Mouse (Mus musculus) right cerebral cortex, adult 18-20 months (tissue): ENCODE data around the gene St8sia1.

ENCODE experiments used
- DNase-seq: peaks from one replicate; pipeline ENCODE4 v3.0.0; 2022; ENCODE audit warnings: mixed read lengths

Gene St8sia1

GRCm38 (mm10) chr6:142859946-142860345, 104.3 kb downstream of the St8sia1 start:
- no peak for DNase-seq

GRCm38 (mm10) chr6:142858937-142859336, 105.3 kb downstream of the St8sia1 start:
- no peak for DNase-seq

- no peak for DNase-seq
These were observed 107.9 kb downstream of the St8sia1 start for GRCm38 (mm10) chr6:142856258-142856874.

- no peak for DNase-seq
These were observed 108.5 kb downstream of the St8sia1 start for GRCm38 (mm10) chr6:142855761-142856160.

- DNase-seq = peak; percentile 38
These were observed 111.6 kb downstream of the St8sia1 start for GRCm38 (mm10) chr6:142852419-142853377.

- DNase-seq = peak; percentile 58
These were observed 113.8 kb downstream of the St8sia1 start for GRCm38 (mm10) chr6:142850436-142850835.

- DNase-seq = no peak
These were observed 114.9 kb downstream of the St8sia1 start for GRCm38 (mm10) chr6:142849326-142849725.

GRCm38 (mm10) chr6:142847914-142848674, 116.2 kb downstream of the St8sia1 start:
- DNase-seq = no peak

GRCm38 (mm10) chr6:142846855-142847254, 117.4 kb downstream of the St8sia1 start:
- no peak for DNase-seq

GRCm38 (mm10) chr6:142845066-142845465, 119.2 kb downstream of the St8sia1 start:
- no peak for DNase-seq

GRCm38 (mm10) chr6:142844061-142844460, 120.2 kb downstream of the St8sia1 start:
- no peak for DNase-seq

- DNase-seq = no peak
These were observed 125.8 kb downstream of the St8sia1 start for GRCm38 (mm10) chr6:142838501-142838900.

GRCm38 (mm10) chr6:142837326-142837725, 126.9 kb downstream of the St8sia1 start:
- DNase-seq = no peak

GRCm38 (mm10) chr6:142835726-142836125, 128.5 kb downstream of the St8sia1 start:
- no peak for DNase-seq

GRCm38 (mm10) chr6:142834911-142835310, 129.3 kb downstream of the St8sia1 start:
- no peak for DNase-seq

GRCm38 (mm10) chr6:142831706-142832105, 132.5 kb downstream of the St8sia1 start:
- DNase-seq = no peak

GRCm38 (mm10) chr6:142831243-142831642, 133.0 kb downstream of the St8sia1 start:
- DNase-seq = no peak

GRCm38 (mm10) chr6:142830221-142830620, 134.0 kb downstream of the St8sia1 start:
- no peak for DNase-seq

- no peak for DNase-seq
These were observed 138.8 kb downstream of the St8sia1 start for GRCm38 (mm10) chr6:142825449-142825848.

GRCm38 (mm10) chr6:142823008-142823787, 141.1 kb downstream of the St8sia1 start:
- DNase-seq = no peak

GRCm38 (mm10) chr6:142818306-142818705, 145.9 kb downstream of the St8sia1 start:
- DNase-seq = no peak

GRCm38 (mm10) chr6:142815513-142815912, 148.7 kb downstream of the St8sia1 start:
- no peak for DNase-seq
